Mouse (Mus musculus) testis, adult 2 months (tissue): Measurements from ENCODE around the gene Tmed5.

ENCODE experiments used
- CTCF ChIP-seq: fragments of 200-500 bp; IDR thresholded peaks from 2 replicates; pipeline ENCODE4 v1.5.1; 2012; ENCODE audit warnings: low read depth, mild to moderate bottlenecking, inconsistent platforms, low read length, moderate library complexity; ENCODE audit not compliant: control insufficient read depth, insufficient read depth, insufficient replicate concordance
- POLR2A ChIP-seq: fragments of 200-500 bp; IDR thresholded peaks from 2 replicates; pipeline ENCODE4 v1.6.1; 2012; ENCODE audit warnings: low read depth, mild to moderate bottlenecking, inconsistent platforms, low read length, moderate library complexity; ENCODE audit not compliant: control insufficient read depth

- TF ChIP-seq CTCF (no peak), POLR2A (no peak)
These were observed 12.1 kb downstream of the Tmed5 start for GRCm38 (mm10) chr5:108120221-108120900.
